Mouse (Mus musculus) kidney, adult 2 months (tissue): ENCODE results near the gene Nudt4. TPM values are rescaled to one million over a fixed set of nuclear protein-coding genes. Genes with fewer than 3 reads are reported as not detected.
A peak's percentile ranks its signal among the peaks of the same experiment; 100 is the strongest.

Experiments
- DNase-seq: peaks from one replicate; pipeline ENCODE4 v3.0.0; 2021
- H3K27ac ChIP-seq: fragments of 200-500 bp; 2 replicates; pipeline ENCODE4 v1.5.1; 2012; ENCODE audit warnings: low read depth, low read length, control low read depth, inconsistent platforms; ENCODE audit not compliant: insufficient read depth
- H3K27me3 ChIP-seq: fragments of 200-500 bp; replicated peaks from 2 replicates; pipeline ENCODE4 v1.6.1; 2012; ENCODE audit warnings: mild to moderate bottlenecking, moderate library complexity, low read length, inconsistent platforms; ENCODE audit not compliant: control insufficient read depth, insufficient read depth
- H3K36me3 ChIP-seq: fragments of 200-500 bp; 2 replicates; pipeline ENCODE4 v1.6.1; 2012; ENCODE audit warnings: mild to moderate bottlenecking, moderate library complexity, low read length, inconsistent platforms; ENCODE audit not compliant: control insufficient read depth, insufficient read depth
- H3K4me1 ChIP-seq: fragments of 200-500 bp; 2 replicates; pipeline ENCODE4 v1.6.1; 2011; ENCODE audit warnings: low read length; ENCODE audit not compliant: control insufficient read depth, insufficient read depth
- H3K4me3 ChIP-seq: fragments of 200-500 bp; 2 replicates; pipeline ENCODE4 v1.5.1; 2011; ENCODE audit warnings: mild to moderate bottlenecking, low read depth, low read length, control low read depth; ENCODE audit not compliant: insufficient read depth
- CTCF ChIP-seq: fragments of 200-500 bp; conservative IDR thresholded peaks from 2 replicates; pipeline ENCODE4 v1.5.1; 2011; ENCODE audit warnings: low read depth, mild to moderate bottlenecking, control low read depth, low read length, moderate library complexity, mixed read lengths; ENCODE audit not compliant: insufficient read depth, insufficient read length
- POLR2A ChIP-seq: fragments of 200-500 bp; IDR thresholded peaks from one replicate; pipeline ENCODE4 v1.6.1; 2011; ENCODE audit warnings: low read depth, low read length, control low read depth
- WGBS: fragments of 180-500 bp; shearing (Covaris S2); methylation state at CpG from one replicate; pipeline ENCODE4 v1.1.7; 2018; 5-methylcytosine and 5-hydroxymethylcytosine counted together
- polyA plus RNA-seq: library from polyadenylated mRNA; depleted of rRNA; stranded (reverse); fragments of >200 nt; gene quantifications from 2 replicates; pipeline ENCODE4 v1.2.3, GENCODE M21; 2012

Gene Nudt4
- polyA plus RNA-seq, 1 experiment, result 92.7 TPM

GRCm38 (mm10) chr10:95536222-95536541 lies 27.8 kb downstream of the Nudt4 start:
- TF ChIP-seq POLR2A, result no peak
- no peak for TF ChIP-seq CTCF
- no peak overlapping the region for H3K27ac ChIP-seq
- WGBS, result 86% methylated on average over 6 of the region's 6 CpGs

GRCm38 (mm10) chr10:95535399-95536221 lies 28.3 kb downstream of the Nudt4 start:
- no peak overlapping the region for H3K27ac ChIP-seq
- no peak overlapping the region for H3K4me3 ChIP-seq
- no peaks in the 10 kb centered on the region for H3K36me3 ChIP-seq
- H3K4me1 ChIP-seq, result peaks cover 18% of the 10 kb centered on the region
- 73% methylated on average over 8 of the region's 8 CpGs for WGBS
- no peaks in the 10 kb centered on the region for H3K27me3 ChIP-seq
- TF ChIP-seq POLR2A, result no peak
- DNase-seq, result no peak

More at GRCm38 (mm10) chr10:95536222-95536541, 27.8 kb downstream of the Nudt4 start:
- Histone ChIP-seq H3K4me3 (no peak overlapping the region), H3K36me3 (no peaks in the 10 kb centered on the region), H3K27me3 (no peaks in the 10 kb centered on the region), H3K4me1 (peaks cover 16% of the 10 kb centered on the region)
- DNase-seq, result no peak

- DNase-seq, result peak; percentile 64
- H3K27ac ChIP-seq, result no peak overlapping the region
- 26% methylated on average over 7 of the region's 7 CpGs for WGBS
Measured at GRCm38 (mm10) chr10:95533382-95533781, 30.6 kb downstream of the Nudt4 start.

DNA sequence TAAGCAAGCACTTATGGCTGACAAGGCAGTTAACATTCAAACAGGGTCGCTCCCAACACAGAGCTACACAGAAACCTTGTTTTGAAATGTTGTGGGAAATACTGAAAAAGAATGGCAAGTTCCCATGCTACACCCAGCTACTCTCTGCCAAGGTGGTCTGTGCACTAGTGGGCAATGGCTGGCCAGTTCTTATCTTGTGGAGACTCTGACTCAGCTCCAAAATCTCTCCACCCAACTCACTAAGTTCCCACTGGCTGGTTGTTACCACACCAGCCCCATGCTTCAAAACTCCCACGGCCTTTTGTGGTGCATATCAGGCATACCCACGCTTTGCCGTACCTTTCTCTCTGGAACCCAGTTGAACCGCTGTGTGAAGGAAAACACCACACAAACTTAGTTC lies 31.0 kb downstream of the Nudt4 start:
- Histone ChIP-seq H3K27me3 (no peaks in the 10 kb centered on the region), H3K4me1 (peaks cover 22% of the 10 kb centered on the region), H3K36me3 (no peaks in the 10 kb centered on the region), H3K27ac (no peak overlapping the region), H3K4me3 (no peak overlapping the region)
- no peak for DNase-seq
- 82% methylated on average over 5 of the region's 5 CpGs for WGBS
- TF ChIP-seq POLR2A, result no peak
- TF ChIP-seq CTCF, result no peak

More at GRCm38 (mm10) chr10:95533382-95533781, 30.6 kb downstream of the Nudt4 start:
- no peak for TF ChIP-seq CTCF
- Histone ChIP-seq H3K36me3 (no peaks in the 10 kb centered on the region), H3K4me3 (no peak overlapping the region), H3K4me1 (peaks cover 22% of the 10 kb centered on the region), H3K27me3 (no peaks in the 10 kb centered on the region)

DNA sequence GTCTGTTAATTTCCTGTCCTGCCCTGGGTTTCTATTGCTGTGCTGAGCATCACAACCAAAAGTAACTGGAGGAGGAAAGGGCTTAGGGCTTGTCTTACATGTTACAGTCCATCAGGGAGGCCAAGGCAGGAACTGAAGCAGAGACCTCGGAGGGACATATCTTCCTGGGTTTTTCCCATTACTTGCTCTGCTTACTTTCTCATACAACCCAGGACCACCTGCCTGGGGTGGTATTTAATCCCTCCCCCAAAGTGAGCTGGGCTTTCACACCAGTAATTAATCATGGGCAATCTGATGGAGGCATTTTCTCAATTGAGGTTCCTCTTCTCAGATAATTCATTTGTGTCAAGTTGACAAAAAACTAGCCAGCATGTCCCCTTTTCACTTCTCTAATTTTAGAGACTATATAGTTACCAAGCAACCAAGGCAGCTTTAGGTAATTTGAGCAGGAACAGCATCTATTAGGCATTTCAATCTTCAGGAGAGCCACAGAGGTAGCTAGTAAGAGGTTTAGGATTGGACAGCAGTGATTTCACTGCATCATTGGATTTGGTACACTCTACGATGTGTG lies 33.3 kb downstream of the Nudt4 start:
- Histone ChIP-seq H3K27me3 (no peaks in the 10 kb centered on the region), H3K4me1 (peaks cover 25% of the 10 kb centered on the region), H3K36me3 (no peaks in the 10 kb centered on the region), H3K4me3 (no peak overlapping the region), H3K27ac (no peak overlapping the region)
- 47% methylated on average over 2 of the region's 2 CpGs for WGBS
- no peak for DNase-seq
- TF ChIP-seq POLR2A (no peak), CTCF (no peak)

DNA sequence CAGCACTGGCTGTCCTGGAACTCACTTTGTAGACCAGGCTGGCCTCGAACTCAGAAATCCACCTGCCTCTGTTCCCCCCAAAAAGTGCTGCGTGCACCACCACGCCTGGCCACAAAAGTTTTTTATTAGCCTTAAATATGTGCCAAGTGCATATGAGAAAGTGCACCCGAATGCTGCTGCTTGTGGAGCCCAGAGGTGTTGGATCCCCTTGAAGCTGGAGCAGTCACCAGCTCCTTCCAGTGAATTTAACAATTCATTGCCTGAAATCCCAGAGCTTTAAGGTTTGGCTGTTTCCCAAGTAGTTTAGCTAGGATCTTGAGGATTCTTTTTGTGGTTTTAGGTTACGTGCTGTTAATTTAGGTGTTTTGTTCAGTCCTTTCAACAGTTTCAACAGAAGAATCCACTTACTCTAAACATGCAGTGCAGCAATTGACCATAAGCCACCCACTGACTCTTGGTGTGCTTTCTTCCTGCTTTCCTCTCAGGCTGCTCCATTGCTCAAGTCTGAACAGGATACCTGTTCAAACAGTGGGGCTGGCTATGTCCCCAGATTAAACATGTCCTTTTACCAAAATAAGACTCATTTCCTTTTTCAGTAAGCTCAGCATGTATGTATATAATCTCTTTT lies 37.3 kb downstream of the Nudt4 start:
- no peak overlapping the region for H3K27ac ChIP-seq
- peaks cover 12% of the 10 kb centered on the region; the same call in 1 of the 2 replicates for H3K4me1 ChIP-seq
- H3K36me3 ChIP-seq, result no peaks in the 10 kb centered on the region
- no peak for DNase-seq
- 66% methylated on average over 5 of the region's 5 CpGs for WGBS
- TF ChIP-seq POLR2A (no peak), CTCF (no peak)
- H3K27me3 ChIP-seq, result no peaks in the 10 kb centered on the region
- H3K4me3 ChIP-seq, result no peak overlapping the region

- H3K36me3 ChIP-seq, result no peaks in the 10 kb centered on the region
- 92% methylated on average over 5 of the region's 5 CpGs for WGBS
- H3K27me3 ChIP-seq, result no peaks in the 10 kb centered on the region
- H3K4me3 ChIP-seq, result no peak overlapping the region
- H3K4me1 ChIP-seq, result peaks cover 10% of the 10 kb centered on the region; the same call in 1 of the 2 replicates
- DNase-seq, result no peak
- H3K27ac ChIP-seq, result no peak overlapping the region
- TF ChIP-seq CTCF (no peak), POLR2A (no peak)
Measured at GRCm38 (mm10) chr10:95525871-95526270, 38.1 kb downstream of the Nudt4 start.
